In the genomic region with DNA sequence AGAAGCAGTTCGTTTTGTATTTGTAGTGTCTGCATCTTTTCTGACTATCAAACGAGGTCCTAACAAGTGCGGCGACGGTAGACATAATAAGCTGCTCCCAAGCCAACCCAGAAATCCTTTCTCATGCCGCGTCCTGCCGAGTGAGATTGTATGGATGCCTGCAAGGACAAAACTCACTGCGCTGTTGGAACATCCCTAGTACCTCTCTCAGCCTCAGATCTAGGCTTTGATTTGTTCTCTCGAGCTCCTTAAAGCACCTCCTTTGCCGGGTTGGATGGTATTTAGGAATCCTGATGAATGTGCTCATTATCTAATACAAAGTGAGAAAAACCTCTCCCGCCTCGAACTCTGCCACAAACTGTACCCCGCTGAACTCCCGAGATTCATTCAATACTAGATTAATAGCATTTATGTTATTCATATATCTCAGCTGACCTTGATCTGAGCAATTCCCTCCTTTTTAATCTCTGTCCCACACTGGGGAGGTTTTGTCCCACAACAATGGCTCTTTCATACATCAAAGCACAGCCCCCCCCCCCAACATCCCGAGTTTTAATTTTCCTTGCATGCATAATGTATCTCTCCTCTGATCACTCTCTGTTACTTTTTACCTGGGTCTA, we compare ENCODE assay signal across 8 mouse cellular contexts.
DNase-seq lines count a peak whose midpoint lies in the region; ATAC-seq lines count a peak whose summit lies in the region.

No protein-coding gene starts in this region.

- no peaks in the 10 kb centered on the region for H3K4me1 ChIP-seq in hindbrain, embryonic 11.5 days (replicated peaks; ENCODE audit: control insufficient read depth, insufficient read depth, low read length)
- peaks cover 9% of the 10 kb centered on the region; the same call in 1 of the 2 replicates for H3K4me1 ChIP-seq in midbrain, embryonic 12.5 days

- peak; percentile 62 for ATAC-seq in hindbrain, embryonic 11.5 days (ENCODE audit: low FRiP score)
- peak; percentile 77 for ATAC-seq in midbrain, embryonic 12.5 days (ENCODE audit: low FRiP score, low read depth)

- peak; percentile 70 for DNase-seq in heart, adult 11 months
- no peak for DNase-seq in heart, postnatal 10 days
- DNase-seq in cerebellum, postnatal 14 days = peak; percentile 63 to 71
- peak; percentile 22 for DNase-seq in hindbrain, embryonic 11.5 days (ENCODE audit: low spot score)
- no peak for DNase-seq in spleen, postnatal 10 days (ENCODE audit: low spot score in 2 of 2)
- DNase-seq in adrenal gland, adult 18-20 months (ENCODE audit: low spot score in 2 of 2) = no peak
- no peak for DNase-seq in thymus, postnatal 0 days (ENCODE audit: low spot score)

- H3K27ac ChIP-seq in hindbrain, embryonic 11.5 days (ENCODE audit: low read depth, low read length) = no peak overlapping the region
- H3K27ac ChIP-seq in midbrain, embryonic 12.5 days (replicated peaks) = 0 out of 2 replicates have a peak overlapping the region, but pooled peaks have one; percentile 15

- 59% methylated on average over 16 of the region's 16 CpGs for WGBS in hindbrain, embryonic 11.5 days
- 37% methylated on average over 16 of the region's 16 CpGs for WGBS in midbrain, embryonic 12.5 days

- no peak overlapping the region for H3K4me2 ChIP-seq in hindbrain, embryonic 11.5 days (replicated peaks; ENCODE audit: low read depth, low read length)
- H3K4me2 ChIP-seq in midbrain, embryonic 12.5 days (replicated peaks) = peak overlapping the region; percentile 40

- no peaks in the 10 kb centered on the region for H3K9me3 ChIP-seq in hindbrain, embryonic 11.5 days (ENCODE audit: control insufficient read depth, low read length)
- no peaks in the 10 kb centered on the region for H3K9me3 ChIP-seq in midbrain, embryonic 12.5 days

- H3K36me3 ChIP-seq in hindbrain, embryonic 11.5 days (ENCODE audit: control insufficient read depth, insufficient read depth, low read length) = no peaks in the 10 kb centered on the region
- no peaks in the 10 kb centered on the region for H3K36me3 ChIP-seq in midbrain, embryonic 12.5 days

- intact Hi-C loops in heart, postnatal 10 days (cut with DNase I) = no loop called here

- no peak overlapping the region for H3K9ac ChIP-seq in hindbrain, embryonic 11.5 days (ENCODE audit: low read depth, low read length)
- no peak overlapping the region for H3K9ac ChIP-seq in midbrain, embryonic 12.5 days (replicated peaks)

- no peak overlapping the region for H3K4me3 ChIP-seq in hindbrain, embryonic 11.5 days (ENCODE audit: low read depth, low read length)
- peak overlapping the region; percentile 31 for H3K4me3 ChIP-seq in midbrain, embryonic 12.5 days

- H3K27me3 ChIP-seq in hindbrain, embryonic 11.5 days (ENCODE audit: control insufficient read depth, insufficient read depth, low read length) = no peaks in the 10 kb centered on the region
- H3K27me3 ChIP-seq in midbrain, embryonic 12.5 days = no peaks in the 10 kb centered on the region

Comparison
In these comparisons a context has a peak if more than half of its experiments do, and no peak if none do; other contexts are left out.
1. DNase-seq: peak in heart, adult 11 months (single experiment), cerebellum, postnatal 14 days (2 of 2) and hindbrain, embryonic 11.5 days (single experiment); none in heart, postnatal 10 days (0 of 2), spleen, postnatal 10 days (0 of 2), adrenal gland, adult 18-20 months (0 of 2) and thymus, postnatal 0 days (single experiment).